Mouse (Mus musculus) thymus, adult 18-20 months (tissue): ENCODE measurements at regions not wholly inside any gene's neighbourhood (a gene's known extent, or its start where the extent isn't known, plus 50 kb on each side); places are given as distances from the start of the nearest gene placed in this dataset.

ENCODE experiments used
- DNase-seq, 2 experiments: peaks; one replicate each; pipeline ENCODE4 v3.0.0; 2022; ENCODE audit warnings: mixed read lengths in 2 of 2

- no peak for DNase-seq
Measured at GRCm38 (mm10) chr12:56402137-56402536, 56.4 kb upstream of the Mbip start.
